Comparison of ENCODE assay signal across 8 mouse cellular contexts in genomic region chr1:133133425-133133824, GRCm38 (mm10). TPM values are rescaled to one million over a fixed set of nuclear protein-coding genes. Genes with fewer than 3 reads are reported as not detected.
A peak's percentile ranks its signal among the peaks of the same experiment; 100 is the strongest.
DNase-seq lines count a peak whose midpoint lies in the region; ATAC-seq lines count a peak whose summit lies in the region.

No protein-coding gene starts in this region.

- peaks cover 19% of the 10 kb centered on the region for H3K4me1 ChIP-seq in lung, embryonic 15.5 days
- peaks cover 33% of the 10 kb centered on the region for H3K4me1 ChIP-seq in embryonic facial prominence, embryonic 14.5 days (ENCODE audit: control insufficient read depth, insufficient read depth, low read length)

- H3K9ac ChIP-seq in lung, embryonic 15.5 days, result peak overlapping the region; percentile 94
- peak overlapping the region; percentile 94 for H3K9ac ChIP-seq in embryonic facial prominence, embryonic 14.5 days (ENCODE audit: low read depth, low read length)

- WGBS in lung, embryonic 15.5 days, result 7% methylated on average over 2 of the region's 2 CpGs
- WGBS in embryonic facial prominence, embryonic 14.5 days, result 14% methylated on average over 2 of the region's 2 CpGs

- no peak overlapping the region for H3K27ac ChIP-seq in lung, embryonic 15.5 days
- H3K27ac ChIP-seq in embryonic facial prominence, embryonic 14.5 days (replicated peaks; ENCODE audit: low read depth, low read length), result no peak overlapping the region; the same call in 1 of the 2 replicates

- no peak for ATAC-seq in lung, embryonic 15.5 days (ENCODE audit: borderline replicate concordance, extremely low read depth, low FRiP score, low TSS enrichment)
- no peak for ATAC-seq in embryonic facial prominence, embryonic 14.5 days (ENCODE audit: low read depth)
- ATAC-seq in megakaryocyte-erythroid progenitor cell, adult 5-6 weeks (replicated peaks; ENCODE audit: low FRiP score, low TSS enrichment, poor library complexity, severe bottlenecking), result peak; percentile 64

- DNase-seq in lung, postnatal 4 days, result no peak
- DNase-seq in embryonic facial prominence, embryonic 14.5 days (ENCODE audit: low spot score), result no peak
- DNase-seq in induced T-regulatory cell, adult 2 months (ENCODE audit: low read depth), result peak; percentile 49
- DNase-seq in layer of hippocampus, adult 11-12 months (ENCODE audit: low spot score), result no peak
- no peak for DNase-seq in frontal cortex, postnatal 10 days (ENCODE audit: low spot score in 2 of 2)
- no peak for DNase-seq in retina, embryonic 14.5 days (ENCODE audit: low spot score)

- H3K27me3 ChIP-seq in lung, embryonic 15.5 days, result no peaks in the 10 kb centered on the region
- H3K27me3 ChIP-seq in embryonic facial prominence, embryonic 14.5 days (replicated peaks; ENCODE audit: control insufficient read depth, insufficient read depth, low read length), result no peaks in the 10 kb centered on the region

- peak overlapping the region; percentile 77 for H3K4me3 ChIP-seq in lung, embryonic 15.5 days
- H3K4me3 ChIP-seq in embryonic facial prominence, embryonic 14.5 days (ENCODE audit: low read depth, low read length), result peak overlapping the region; percentile 99

- no peaks in the 10 kb centered on the region for H3K9me3 ChIP-seq in lung, embryonic 15.5 days
- H3K9me3 ChIP-seq in embryonic facial prominence, embryonic 14.5 days (ENCODE audit: control insufficient read depth, low read length), result no peaks in the 10 kb centered on the region

- peak overlapping the region; percentile 89 for H3K4me2 ChIP-seq in lung, embryonic 15.5 days
- H3K4me2 ChIP-seq in embryonic facial prominence, embryonic 14.5 days (ENCODE audit: low read depth, low read length), result peak overlapping the region; percentile 82

- H3K36me3 ChIP-seq in lung, embryonic 15.5 days, result peaks cover 24% of the 10 kb centered on the region
- peaks cover 44% of the 10 kb centered on the region for H3K36me3 ChIP-seq in embryonic facial prominence, embryonic 14.5 days (ENCODE audit: control insufficient read depth, insufficient read depth, low read length)

RNA-seq across cellular contexts. Expression of gene Ppp1r15b, which starts 2.5 kb away (rescaled TPM):
- 38.0 and 39.2 TPM in 2 replicates for polyA plus RNA-seq in lung, embryonic 15.5 days (2015; fragmentation: Nextera tagmentation; extraction: Ambion mirVana)
- 42.0 and 42.1 TPM in 2 replicates for polyA plus RNA-seq in embryonic facial prominence, embryonic 14.5 days (2014; fragmentation: Nextera tagmentation; extraction: Ambion mirVana)
- 73.9 and 82.5 TPM in 2 replicates for total RNA-seq in megakaryocyte-erythroid progenitor cell, adult 5-6 weeks (2014; fragmentation: Nextera tagmentation)
- total RNA-seq in megakaryocyte-erythroid progenitor cell, adult 5-6 weeks (2017), result 116 TPM in 2 replicates

RNA-seq across cellular contexts. Expression of gene Plekha6, which starts 30.6 kb away (rescaled TPM):
- polyA plus RNA-seq in lung, embryonic 15.5 days (2015; fragmentation: Nextera tagmentation; extraction: Ambion mirVana), result 6.9 and 7.6 TPM in 2 replicates
- 4.4 and 6.3 TPM in 2 replicates for polyA plus RNA-seq in embryonic facial prominence, embryonic 14.5 days (2014; fragmentation: Nextera tagmentation; extraction: Ambion mirVana)
- 15.7 and 18.6 TPM in 2 replicates for total RNA-seq in megakaryocyte-erythroid progenitor cell, adult 5-6 weeks (2014; fragmentation: Nextera tagmentation)
- 2.2 and 3.8 TPM in 2 replicates for total RNA-seq in megakaryocyte-erythroid progenitor cell, adult 5-6 weeks (2017)
